Mouse (Mus musculus): ENCODE results near the gene Ubash3a. TPM values are rescaled to one million over a fixed set of nuclear protein-coding genes. Genes with fewer than 3 reads are reported as not detected.

Gene Ubash3a
- polyA plus RNA-seq, 1 experiment from 2014 or later: not detected

DNA sequence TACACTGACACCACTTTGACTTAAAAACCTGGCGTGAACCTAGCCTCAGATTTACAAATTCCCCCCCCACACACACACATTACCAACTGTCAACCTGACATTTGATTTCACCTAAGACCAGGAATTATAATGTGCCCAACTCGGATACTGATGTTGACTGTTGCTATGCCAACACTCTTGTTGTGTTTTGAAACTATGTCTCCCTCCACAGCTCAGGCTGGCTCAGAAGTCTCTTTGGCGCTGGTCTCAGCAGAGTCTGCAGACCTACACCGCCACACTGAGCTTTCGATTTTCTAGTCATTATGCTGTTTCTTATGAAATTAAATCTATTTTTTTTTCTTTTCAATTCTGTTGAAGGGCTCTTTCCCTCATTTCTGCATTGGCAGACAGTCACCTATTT, 55.0 kb downstream of the Ubash3a start:
- 70% methylated on average over 5 of the region's 5 CpGs for WGBS
- no peak overlapping the region for H3K4me2 ChIP-seq (ENCODE audit: low read length)
- no peak overlapping the region for H3K9ac ChIP-seq (ENCODE audit: low read length)
- no peaks in the 10 kb centered on the region for H3K27me3 ChIP-seq (replicated peaks; ENCODE audit: control insufficient read depth, insufficient read depth, low read length)
- no peak overlapping the region for H3K4me3 ChIP-seq (ENCODE audit: low read depth, low read length)
- no peak overlapping the region for H3K27ac ChIP-seq (ENCODE audit: low read depth, low read length)
- ATAC-seq: no peak
- DNase-seq (ENCODE audit: low spot score): peak; percentile 37
- H3K4me1 ChIP-seq (ENCODE audit: control insufficient read depth, insufficient read depth, low read length): no peaks in the 10 kb centered on the region
- no peaks in the 10 kb centered on the region for H3K36me3 ChIP-seq (ENCODE audit: control insufficient read depth, insufficient read depth, low read length)
- H3K9me3 ChIP-seq (replicated peaks; ENCODE audit: control insufficient read depth, low read length): no peaks in the 10 kb centered on the region

DNA sequence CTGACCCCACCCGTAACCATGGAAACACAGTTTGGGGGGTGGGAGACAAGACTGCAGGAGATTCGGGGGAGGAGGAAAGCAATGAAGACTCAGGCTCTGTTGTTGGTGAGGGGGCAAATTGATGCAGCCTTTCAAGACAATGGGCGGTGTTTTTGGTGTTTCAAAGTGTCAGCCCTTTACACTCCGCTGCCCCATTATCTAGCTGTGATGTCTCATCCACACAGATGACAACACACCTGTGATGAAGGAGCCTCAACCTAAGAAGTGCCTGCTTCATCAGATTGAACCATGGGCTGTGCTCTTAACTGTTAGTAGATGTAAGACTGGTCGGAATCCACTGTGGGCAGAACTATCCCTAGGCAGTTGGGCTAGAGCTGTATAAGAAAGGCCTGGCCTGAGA, 56.1 kb downstream of the Ubash3a start:
- no peak for DNase-seq (ENCODE audit: low spot score)
- no peak overlapping the region for H3K4me3 ChIP-seq (ENCODE audit: low read depth, low read length)
- H3K27me3 ChIP-seq (replicated peaks; ENCODE audit: control insufficient read depth, insufficient read depth, low read length): no peaks in the 10 kb centered on the region
- 80% methylated on average over 5 of the region's 5 CpGs for WGBS
- no peak for ATAC-seq
- no peak overlapping the region for H3K27ac ChIP-seq (ENCODE audit: low read depth, low read length)
- no peak overlapping the region for H3K4me2 ChIP-seq (ENCODE audit: low read length)
- H3K36me3 ChIP-seq (ENCODE audit: control insufficient read depth, insufficient read depth, low read length): no peaks in the 10 kb centered on the region
- no peak overlapping the region for H3K9ac ChIP-seq (ENCODE audit: low read length)
- no peaks in the 10 kb centered on the region for H3K4me1 ChIP-seq (ENCODE audit: control insufficient read depth, insufficient read depth, low read length)
- no peaks in the 10 kb centered on the region for H3K9me3 ChIP-seq (replicated peaks; ENCODE audit: control insufficient read depth, low read length)

DNA sequence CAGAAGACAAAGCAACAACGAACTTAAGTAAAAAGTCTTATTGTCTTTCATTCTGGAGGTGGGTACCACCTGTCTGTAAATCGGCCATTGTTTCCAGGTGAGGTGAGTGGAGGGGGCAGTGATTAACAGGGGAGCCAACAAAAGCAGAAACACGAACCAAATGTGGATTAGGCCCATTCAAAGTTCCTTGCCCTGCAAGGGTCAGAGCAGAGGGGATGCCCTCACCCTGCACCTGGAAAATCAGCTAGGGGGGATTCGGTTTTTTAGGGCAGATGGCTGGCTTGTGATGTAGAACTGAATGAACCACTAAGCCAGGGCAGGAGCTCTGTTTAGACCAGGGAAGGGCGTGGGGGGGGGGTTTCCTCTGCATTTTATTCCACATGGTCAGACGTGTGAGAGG, 56.7 kb downstream of the Ubash3a start:
- H3K27ac ChIP-seq (ENCODE audit: low read depth, low read length): no peak overlapping the region
- ATAC-seq (no peak), DNase-seq (ENCODE audit: low spot score) (no peak)
- 39% methylated on average over 6 of the region's 6 CpGs for WGBS
- no peak overlapping the region for H3K4me3 ChIP-seq (ENCODE audit: low read depth, low read length)
- H3K36me3 ChIP-seq (ENCODE audit: control insufficient read depth, insufficient read depth, low read length): no peaks in the 10 kb centered on the region
- no peak overlapping the region for H3K4me2 ChIP-seq (ENCODE audit: low read length)
- no peak overlapping the region for H3K9ac ChIP-seq (ENCODE audit: low read length)
- H3K4me1 ChIP-seq (ENCODE audit: control insufficient read depth, insufficient read depth, low read length): no peaks in the 10 kb centered on the region
- H3K9me3 ChIP-seq (replicated peaks; ENCODE audit: control insufficient read depth, low read length): no peaks in the 10 kb centered on the region
- no peaks in the 10 kb centered on the region for H3K27me3 ChIP-seq (replicated peaks; ENCODE audit: control insufficient read depth, insufficient read depth, low read length)

DNA sequence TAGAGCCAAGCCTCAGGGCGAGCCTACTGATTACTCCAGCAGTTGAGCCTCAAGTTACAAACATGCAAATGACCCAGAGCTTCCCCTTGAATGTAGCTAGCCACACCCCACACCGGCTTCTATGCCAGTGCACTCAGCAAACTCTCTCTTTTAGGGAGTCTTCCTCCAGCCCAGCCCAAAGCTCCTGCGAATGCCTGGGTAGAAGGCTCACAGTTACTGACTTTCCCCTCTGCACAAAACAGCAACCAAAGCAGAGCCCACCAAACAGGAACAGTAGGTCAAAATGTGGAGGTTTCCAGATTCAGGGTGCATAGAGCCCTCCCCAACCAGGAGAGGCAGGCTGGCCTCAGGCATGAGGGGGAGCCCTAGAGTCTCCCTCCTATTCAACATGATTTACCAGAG, 57.5 kb downstream of the Ubash3a start:
- WGBS: 23% methylated on average over 3 of the region's 3 CpGs

DNA sequence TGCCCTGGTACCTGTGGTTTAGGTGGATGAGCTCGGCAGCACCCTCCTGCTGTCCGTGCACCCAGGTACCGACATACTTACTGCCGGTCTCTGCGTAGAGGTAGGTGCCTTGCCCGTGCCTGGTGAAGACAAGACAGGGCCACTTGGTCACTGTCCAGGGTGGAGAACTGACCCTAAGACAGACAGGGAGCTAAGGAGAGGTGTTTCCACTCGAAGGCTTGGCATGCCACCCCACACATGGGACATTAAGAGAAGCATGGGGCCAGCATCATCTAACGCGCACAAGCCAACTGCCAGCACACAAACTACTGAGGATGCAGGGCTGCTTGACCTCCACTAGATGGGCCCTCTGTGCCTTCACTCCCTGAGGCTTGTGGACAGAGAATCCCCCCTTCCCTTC, 58.2 kb downstream of the Ubash3a start:
- Histone ChIP-seq H3K27me3 (replicated peaks; ENCODE audit: control insufficient read depth, insufficient read depth, low read length) (no peaks in the 10 kb centered on the region), H3K36me3 (ENCODE audit: control insufficient read depth, insufficient read depth, low read length) (no peaks in the 10 kb centered on the region), H3K27ac (ENCODE audit: low read depth, low read length) (no peak overlapping the region), H3K4me1 (ENCODE audit: control insufficient read depth, insufficient read depth, low read length) (no peaks in the 10 kb centered on the region), H3K4me2 (ENCODE audit: low read length) (no peak overlapping the region), H3K4me3 (ENCODE audit: low read depth, low read length) (no peak overlapping the region), H3K9ac (ENCODE audit: low read length) (no peak overlapping the region), H3K9me3 (replicated peaks; ENCODE audit: control insufficient read depth, low read length) (no peaks in the 10 kb centered on the region)
- WGBS: 93% methylated on average over 9 of the region's 9 CpGs
- no peak for ATAC-seq
- no peak for DNase-seq (ENCODE audit: low spot score)

More for the DNA sequence above, 57.5 kb downstream of the Ubash3a start:
- ATAC-seq: no peak
- Histone ChIP-seq H3K9me3 (replicated peaks; ENCODE audit: control insufficient read depth, low read length) (no peaks in the 10 kb centered on the region), H3K27ac (ENCODE audit: low read depth, low read length) (no peak overlapping the region), H3K4me3 (ENCODE audit: low read depth, low read length) (no peak overlapping the region), H3K4me2 (ENCODE audit: low read length) (no peak overlapping the region), H3K9ac (ENCODE audit: low read length) (no peak overlapping the region), H3K36me3 (ENCODE audit: control insufficient read depth, insufficient read depth, low read length) (no peaks in the 10 kb centered on the region), H3K4me1 (ENCODE audit: control insufficient read depth, insufficient read depth, low read length) (no peaks in the 10 kb centered on the region), H3K27me3 (replicated peaks; ENCODE audit: control insufficient read depth, insufficient read depth, low read length) (no peaks in the 10 kb centered on the region)
- no peak for DNase-seq (ENCODE audit: low spot score)

DNA sequence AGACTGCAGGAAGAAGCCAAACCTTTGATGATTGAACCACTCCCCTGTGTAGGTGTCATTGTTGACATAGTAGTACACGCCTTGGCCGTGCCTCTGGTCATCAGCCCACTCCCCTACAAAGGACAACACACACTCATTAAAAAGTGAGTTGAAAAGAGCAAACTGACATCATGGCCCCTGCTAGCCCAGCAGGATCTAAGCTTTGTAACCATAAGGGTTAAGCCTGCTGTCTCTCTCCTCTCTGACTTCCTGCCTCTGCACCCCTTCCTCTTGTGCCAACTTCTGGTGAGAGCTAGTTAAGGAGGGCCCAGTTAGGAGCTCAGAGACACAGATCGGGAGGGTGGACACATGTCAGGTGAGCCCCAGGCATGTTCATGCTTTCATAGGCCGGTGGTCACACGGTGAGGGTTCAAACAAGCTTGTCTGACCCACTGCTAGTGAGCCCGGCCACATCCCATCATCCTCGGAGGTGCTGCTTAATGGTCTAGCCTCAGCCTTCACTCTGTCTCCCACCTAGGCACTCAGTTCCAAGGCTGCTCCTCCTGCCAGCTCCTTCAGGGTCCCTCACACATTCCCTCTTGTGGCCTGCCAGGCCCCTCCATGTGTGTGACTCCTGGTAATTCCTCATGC, 58.8 kb downstream of the Ubash3a start:
- 87% methylated on average over 7 of the region's 7 CpGs for WGBS
- ATAC-seq: no peak
- H3K9ac ChIP-seq (ENCODE audit: low read length): no peak overlapping the region
- H3K27me3 ChIP-seq (replicated peaks; ENCODE audit: control insufficient read depth, insufficient read depth, low read length): no peaks in the 10 kb centered on the region
- H3K4me1 ChIP-seq (ENCODE audit: control insufficient read depth, insufficient read depth, low read length): no peaks in the 10 kb centered on the region
- H3K4me3 ChIP-seq (ENCODE audit: low read depth, low read length): no peak overlapping the region
- H3K9me3 ChIP-seq (replicated peaks; ENCODE audit: control insufficient read depth, low read length): no peaks in the 10 kb centered on the region
- H3K27ac ChIP-seq (ENCODE audit: low read depth, low read length): no peak overlapping the region
- no peak for DNase-seq (ENCODE audit: low spot score)
- no peak overlapping the region for H3K4me2 ChIP-seq (ENCODE audit: low read length)
- H3K36me3 ChIP-seq (ENCODE audit: control insufficient read depth, insufficient read depth, low read length): no peaks in the 10 kb centered on the region

DNA sequence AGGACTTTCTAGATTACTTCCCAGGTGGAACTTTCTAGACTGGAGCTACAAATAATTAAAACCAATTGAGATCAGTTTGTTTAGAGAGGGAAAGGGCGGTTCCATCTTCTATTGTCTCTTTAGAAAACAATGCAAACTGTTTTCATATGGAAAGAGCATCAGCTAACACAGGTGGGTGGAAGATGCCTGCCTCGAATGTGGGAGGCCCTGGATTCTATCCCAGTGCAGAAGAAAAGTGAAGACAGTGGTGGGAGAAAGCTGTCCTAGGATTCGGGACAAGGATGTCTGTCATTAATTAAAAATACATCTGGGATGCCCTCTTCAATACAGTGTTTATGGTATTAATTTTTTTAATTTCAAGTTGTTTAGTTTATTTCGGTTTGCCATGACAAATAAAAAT, 59.5 kb downstream of the Ubash3a start:
- Histone ChIP-seq H3K9me3 (replicated peaks; ENCODE audit: control insufficient read depth, low read length) (no peaks in the 10 kb centered on the region), H3K27ac (ENCODE audit: low read depth, low read length) (no peak overlapping the region), H3K36me3 (ENCODE audit: control insufficient read depth, insufficient read depth, low read length) (no peaks in the 10 kb centered on the region), H3K9ac (ENCODE audit: low read length) (no peak overlapping the region), H3K4me3 (ENCODE audit: low read depth, low read length) (no peak overlapping the region), H3K27me3 (replicated peaks; ENCODE audit: control insufficient read depth, insufficient read depth, low read length) (no peaks in the 10 kb centered on the region), H3K4me1 (ENCODE audit: control insufficient read depth, insufficient read depth, low read length) (no peaks in the 10 kb centered on the region), H3K4me2 (ENCODE audit: low read length) (no peak overlapping the region)
- ATAC-seq (no peak), DNase-seq (ENCODE audit: low spot score) (no peak)
- 76% methylated on average over 4 of the region's 4 CpGs for WGBS

DNA sequence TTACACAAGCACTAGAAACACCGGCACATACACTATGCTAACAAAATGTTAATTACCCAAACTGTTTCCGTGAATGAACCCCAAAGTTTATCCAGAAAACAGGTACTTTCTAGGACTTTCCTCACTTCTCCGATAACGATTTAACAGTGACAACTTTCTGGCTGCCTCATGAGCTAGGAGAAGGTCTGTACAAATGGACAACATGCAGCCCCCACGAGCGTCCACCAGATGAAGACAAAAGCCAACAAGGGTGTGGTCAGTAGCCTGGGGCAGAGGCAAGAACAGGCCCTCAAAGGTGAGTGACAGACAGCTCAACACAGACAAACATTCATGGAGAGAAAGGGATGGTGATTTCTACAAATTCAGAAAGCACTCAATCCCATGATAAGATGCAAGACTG, 59.9 kb downstream of the Ubash3a start:
- Histone ChIP-seq H3K36me3 (ENCODE audit: control insufficient read depth, insufficient read depth, low read length) (no peaks in the 10 kb centered on the region), H3K4me3 (ENCODE audit: low read depth, low read length) (no peak overlapping the region), H3K27ac (ENCODE audit: low read depth, low read length) (no peak overlapping the region), H3K4me1 (ENCODE audit: control insufficient read depth, insufficient read depth, low read length) (no peaks in the 10 kb centered on the region), H3K9me3 (replicated peaks; ENCODE audit: control insufficient read depth, low read length) (no peaks in the 10 kb centered on the region), H3K9ac (ENCODE audit: low read length) (no peak overlapping the region), H3K4me2 (ENCODE audit: low read length) (no peak overlapping the region), H3K27me3 (replicated peaks; ENCODE audit: control insufficient read depth, insufficient read depth, low read length) (no peaks in the 10 kb centered on the region)
- WGBS: 82% methylated on average over 6 of the region's 6 CpGs
- DNase-seq (ENCODE audit: low spot score) (no peak), ATAC-seq (no peak)

DNA sequence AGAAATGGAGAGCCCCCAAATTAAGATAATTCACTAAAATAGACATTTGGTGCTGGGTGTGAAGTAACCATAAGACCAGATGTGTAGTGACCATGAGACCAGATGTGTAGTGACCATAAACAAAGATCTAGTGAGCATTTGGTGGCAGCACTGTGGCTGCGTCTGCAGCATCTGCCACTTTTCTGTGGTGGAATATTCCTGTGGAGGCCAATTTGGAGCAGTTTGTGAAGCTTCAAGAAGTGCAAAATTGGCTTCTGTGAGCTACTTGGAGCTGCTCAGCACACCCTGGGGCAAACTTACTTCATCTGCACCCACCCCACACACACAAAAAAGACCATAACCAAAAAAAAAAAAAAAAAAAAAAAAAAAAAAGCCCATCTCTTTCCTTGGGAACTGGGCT, 60.3 kb downstream of the Ubash3a start:
- 96% methylated on average over 1 of the region's 1 CpGs for WGBS
- Histone ChIP-seq H3K9ac (ENCODE audit: low read length) (no peak overlapping the region), H3K36me3 (ENCODE audit: control insufficient read depth, insufficient read depth, low read length) (no peaks in the 10 kb centered on the region), H3K27ac (ENCODE audit: low read depth, low read length) (no peak overlapping the region), H3K9me3 (replicated peaks; ENCODE audit: control insufficient read depth, low read length) (no peaks in the 10 kb centered on the region), H3K4me1 (ENCODE audit: control insufficient read depth, insufficient read depth, low read length) (no peaks in the 10 kb centered on the region), H3K4me3 (ENCODE audit: low read depth, low read length) (no peak overlapping the region), H3K27me3 (replicated peaks; ENCODE audit: control insufficient read depth, insufficient read depth, low read length) (no peaks in the 10 kb centered on the region), H3K4me2 (ENCODE audit: low read length) (no peak overlapping the region)
- no peak for ATAC-seq
- DNase-seq (ENCODE audit: low spot score): no peak

All from forebrain, embryonic 14.5 days (tissue).